Mouse (Mus musculus): Measurements from ENCODE around the gene Kcnj6. TPM values are rescaled to one million over a fixed set of nuclear protein-coding genes. Genes with fewer than 3 reads are reported as not detected.

Kcnj6 gene
- polyA plus RNA-seq, 1 experiment = not detected

DNA sequence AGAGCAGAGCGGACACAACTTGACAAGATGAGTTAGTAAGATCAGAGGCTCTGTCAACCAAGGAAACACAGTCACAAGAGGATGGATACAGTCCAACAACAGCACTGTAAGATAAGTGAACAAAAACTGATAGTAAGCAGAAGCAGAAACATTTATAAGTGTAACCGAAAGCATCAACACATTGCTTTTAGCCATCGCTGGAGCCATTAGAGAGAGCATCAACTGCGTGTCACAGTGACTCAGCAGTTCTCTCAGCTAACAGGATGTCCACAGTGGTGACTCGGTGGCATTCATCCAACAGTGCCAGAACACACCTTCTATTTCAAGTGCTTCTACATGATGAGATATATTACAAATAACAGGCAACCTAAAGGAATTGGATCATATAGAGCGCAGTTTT, 41.1 kb downstream of the Kcnj6 start:
- H3K4me3 ChIP-seq = no peak overlapping the region
- H3K36me3 ChIP-seq (ENCODE audit: control insufficient read depth, insufficient read depth) = no peaks in the 10 kb centered on the region
- H3K4me2 ChIP-seq (ENCODE audit: low read depth) = no peak overlapping the region
- no peaks in the 10 kb centered on the region for H3K27me3 ChIP-seq (ENCODE audit: control insufficient read depth, insufficient read depth, insufficient read length)
- no peak overlapping the region for H3ac ChIP-seq (ENCODE audit: control insufficient read depth, insufficient read length)
- H3K79me2 ChIP-seq (ENCODE audit: control insufficient read depth, insufficient read depth) = no peaks in the 10 kb centered on the region
- no peak for TF ChIP-seq REST (IDR thresholded peaks at IDR 0.05; ENCODE audit: insufficient read depth, insufficient read length)
- no peak for TF ChIP-seq TCF3 (IDR thresholded peaks at IDR 0.05; ENCODE audit: insufficient read length, low read depth)
- TF ChIP-seq POLR2A (IDR thresholded peaks at IDR 0.05; ENCODE audit: insufficient read length, low read depth) = no peak
- no peak for TF ChIP-seq POLR2AphosphoS2 (IDR thresholded peaks at IDR 0.05; ENCODE audit: insufficient read length, low read depth)
- TF ChIP-seq MYOG (IDR thresholded peaks at IDR 0.05; ENCODE audit: control insufficient read depth in 1 of 3, insufficient read depth in 1 of 3, insufficient read length in 2 of 3, low read depth in 2 of 3) = no peak
- TF ChIP-seq TCF12 (IDR thresholded peaks at IDR 0.05; ENCODE audit: insufficient read depth, poor library complexity, severe bottlenecking) = no peak
- no peak for TF ChIP-seq USF1 (IDR thresholded peaks at IDR 0.05; ENCODE audit: low read depth)
- no peak for TF ChIP-seq SRF (IDR thresholded peaks at IDR 0.05; ENCODE audit: control insufficient read depth, insufficient read length, low read depth)
- no peak for TF ChIP-seq MAX (IDR thresholded peaks at IDR 0.05; ENCODE audit: low read depth)
- no peak for TF ChIP-seq E2F4 (IDR thresholded peaks at IDR 0.05; ENCODE audit: insufficient read depth)
- no peak for TF ChIP-seq CEBPB (IDR thresholded peaks at IDR 0.05; ENCODE audit: insufficient read depth, poor library complexity, severe bottlenecking)
- no peak for TF ChIP-seq MYOD1 (IDR thresholded peaks at IDR 0.05; ENCODE audit: control insufficient read depth in 1 of 3, insufficient read length in 2 of 3, low read depth in 2 of 3)

DNA sequence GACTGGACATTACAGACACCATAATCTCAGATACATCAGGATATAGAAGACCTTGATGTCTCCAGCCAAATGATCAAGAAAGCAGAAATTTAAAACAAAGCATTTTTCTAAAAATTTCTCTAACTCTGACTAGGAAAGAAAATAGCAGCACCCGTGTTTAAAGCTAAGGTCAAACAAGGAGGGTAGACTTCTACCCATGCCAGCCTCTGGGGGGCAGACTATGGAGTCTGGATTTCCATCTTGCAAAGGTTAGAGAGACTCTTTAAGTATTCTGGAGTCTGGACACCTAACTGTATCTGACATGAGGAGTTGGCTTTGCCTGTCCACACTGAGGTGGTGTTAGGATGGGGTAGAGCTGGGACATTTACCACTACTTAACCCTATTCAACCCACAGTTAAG, 44.2 kb downstream of the Kcnj6 start:
- Histone ChIP-seq H3K4me2 (ENCODE audit: low read depth) (no peak overlapping the region), H3ac (ENCODE audit: control insufficient read depth, insufficient read length) (no peak overlapping the region), H3K36me3 (ENCODE audit: control insufficient read depth, insufficient read depth) (no peaks in the 10 kb centered on the region), H3K4me3 (no peak overlapping the region), H3K27me3 (ENCODE audit: control insufficient read depth, insufficient read depth, insufficient read length) (no peaks in the 10 kb centered on the region), H3K79me2 (ENCODE audit: control insufficient read depth, insufficient read depth) (no peaks in the 10 kb centered on the region)
- TF ChIP-seq POLR2A (IDR thresholded peaks at IDR 0.05; ENCODE audit: insufficient read length, low read depth) = no peak
- TF ChIP-seq SRF (IDR thresholded peaks at IDR 0.05; ENCODE audit: control insufficient read depth, insufficient read length, low read depth) = no peak
- TF ChIP-seq MYOD1 (IDR thresholded peaks at IDR 0.05; ENCODE audit: control insufficient read depth in 1 of 3, insufficient read length in 2 of 3, low read depth in 2 of 3) = no peak
- no peak for TF ChIP-seq REST (IDR thresholded peaks at IDR 0.05; ENCODE audit: insufficient read depth, insufficient read length)
- TF ChIP-seq E2F4 (IDR thresholded peaks at IDR 0.05; ENCODE audit: insufficient read depth) = no peak
- no peak for TF ChIP-seq TCF12 (IDR thresholded peaks at IDR 0.05; ENCODE audit: insufficient read depth, poor library complexity, severe bottlenecking)
- no peak for TF ChIP-seq MYOG (IDR thresholded peaks at IDR 0.05; ENCODE audit: control insufficient read depth in 1 of 3, insufficient read depth in 1 of 3, insufficient read length in 2 of 3, low read depth in 2 of 3)

DNA sequence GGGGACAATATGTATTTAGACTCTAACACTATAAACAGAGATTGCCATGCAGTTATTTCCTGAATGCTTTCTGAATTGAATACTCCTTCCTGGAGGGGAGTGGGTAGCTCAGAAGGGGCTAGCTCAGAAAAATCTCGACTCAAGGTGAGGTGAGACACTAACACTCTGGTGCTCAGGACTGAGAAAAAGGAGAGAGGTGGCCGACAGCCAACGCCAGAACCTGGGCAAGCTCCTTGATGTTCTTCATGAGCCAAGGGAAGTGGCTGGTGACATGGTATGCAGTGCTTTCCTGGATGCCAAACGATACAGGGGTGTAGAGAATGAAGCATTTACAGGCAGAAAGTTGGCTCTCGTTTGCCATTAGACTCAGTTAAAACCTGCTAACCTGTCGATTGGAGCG, 48.3 kb downstream of the Kcnj6 start:
- Histone ChIP-seq H3K4me2 (ENCODE audit: low read depth) (no peak overlapping the region), H3K4me3 (no peak overlapping the region), H3K36me3 (ENCODE audit: control insufficient read depth, insufficient read depth) (no peaks in the 10 kb centered on the region), H3ac (ENCODE audit: control insufficient read depth, insufficient read length) (no peak overlapping the region), H3K79me2 (ENCODE audit: control insufficient read depth, insufficient read depth) (no peaks in the 10 kb centered on the region), H3K27me3 (ENCODE audit: control insufficient read depth, insufficient read depth, insufficient read length) (no peaks in the 10 kb centered on the region)
- TF ChIP-seq TCF12 (IDR thresholded peaks at IDR 0.05; ENCODE audit: insufficient read depth, poor library complexity, severe bottlenecking) = no peak
- TF ChIP-seq MYOG (IDR thresholded peaks at IDR 0.05; ENCODE audit: control insufficient read depth in 1 of 3, insufficient read depth in 1 of 3, insufficient read length in 2 of 3, low read depth in 2 of 3) = no peak
- no peak for TF ChIP-seq REST (IDR thresholded peaks at IDR 0.05; ENCODE audit: insufficient read depth, insufficient read length)
- TF ChIP-seq MAX (IDR thresholded peaks at IDR 0.05; ENCODE audit: low read depth) = no peak
- no peak for TF ChIP-seq E2F4 (IDR thresholded peaks at IDR 0.05; ENCODE audit: insufficient read depth)
- no peak for TF ChIP-seq MYOD1 (IDR thresholded peaks at IDR 0.05; ENCODE audit: control insufficient read depth in 1 of 3, insufficient read length in 2 of 3, low read depth in 2 of 3)
- no peak for TF ChIP-seq POLR2A (IDR thresholded peaks at IDR 0.05; ENCODE audit: insufficient read length, low read depth)
- TF ChIP-seq USF1 (IDR thresholded peaks at IDR 0.05; ENCODE audit: low read depth) = no peak
- TF ChIP-seq SRF (IDR thresholded peaks at IDR 0.05; ENCODE audit: control insufficient read depth, insufficient read length, low read depth) = no peak
- no peak for TF ChIP-seq POLR2AphosphoS2 (IDR thresholded peaks at IDR 0.05; ENCODE audit: insufficient read length, low read depth)
- TF ChIP-seq TCF3 (IDR thresholded peaks at IDR 0.05; ENCODE audit: insufficient read length, low read depth) = no peak
- TF ChIP-seq CEBPB (IDR thresholded peaks at IDR 0.05; ENCODE audit: insufficient read depth, poor library complexity, severe bottlenecking) = no peak

DNA sequence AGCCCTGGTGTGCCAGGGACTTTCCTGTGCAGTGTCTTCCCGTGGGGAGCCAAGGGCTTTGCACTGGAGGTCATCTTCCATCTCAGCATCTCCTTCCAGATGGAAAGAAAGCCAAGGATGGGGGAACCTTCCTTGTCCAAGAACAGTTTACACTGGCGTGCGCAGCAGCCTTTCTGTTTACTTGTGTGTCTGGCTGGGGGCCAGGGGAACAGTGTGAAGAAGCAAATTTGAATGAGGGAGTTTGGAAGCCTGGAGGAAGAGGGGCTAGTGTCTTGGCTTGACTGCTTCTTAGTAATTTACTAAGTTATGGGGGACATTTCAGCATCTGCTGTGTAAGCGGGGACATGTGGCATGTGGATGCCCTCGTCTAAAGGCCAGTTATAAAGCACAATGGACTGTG, 50.7 kb downstream of the Kcnj6 start:
- no peak overlapping the region for H3K4me2 ChIP-seq (ENCODE audit: low read depth)
- TF ChIP-seq POLR2A (IDR thresholded peaks at IDR 0.05; ENCODE audit: insufficient read length, low read depth) (no peak), E2F4 (IDR thresholded peaks at IDR 0.05; ENCODE audit: insufficient read depth) (no peak), POLR2AphosphoS2 (IDR thresholded peaks at IDR 0.05; ENCODE audit: insufficient read length, low read depth) (no peak), REST (IDR thresholded peaks at IDR 0.05; ENCODE audit: insufficient read depth, insufficient read length) (no peak), TCF3 (IDR thresholded peaks at IDR 0.05; ENCODE audit: insufficient read length, low read depth) (no peak), CEBPB (IDR thresholded peaks at IDR 0.05; ENCODE audit: insufficient read depth, poor library complexity, severe bottlenecking) (no peak), MYOD1 (IDR thresholded peaks at IDR 0.05; ENCODE audit: control insufficient read depth in 1 of 3, insufficient read length in 2 of 3, low read depth in 2 of 3) (no peak), MAX (IDR thresholded peaks at IDR 0.05; ENCODE audit: low read depth) (no peak), USF1 (IDR thresholded peaks at IDR 0.05; ENCODE audit: low read depth) (no peak), TCF12 (IDR thresholded peaks at IDR 0.05; ENCODE audit: insufficient read depth, poor library complexity, severe bottlenecking) (no peak), MYOG (IDR thresholded peaks at IDR 0.05; ENCODE audit: control insufficient read depth in 1 of 3, insufficient read depth in 1 of 3, insufficient read length in 2 of 3, low read depth in 2 of 3) (no peak), SRF (IDR thresholded peaks at IDR 0.05; ENCODE audit: control insufficient read depth, insufficient read length, low read depth) (no peak)
- no peaks in the 10 kb centered on the region for H3K79me2 ChIP-seq (ENCODE audit: control insufficient read depth, insufficient read depth)
- no peak overlapping the region for H3K4me3 ChIP-seq
- H3K27me3 ChIP-seq (ENCODE audit: control insufficient read depth, insufficient read depth, insufficient read length) = no peaks in the 10 kb centered on the region
- no peaks in the 10 kb centered on the region for H3K36me3 ChIP-seq (ENCODE audit: control insufficient read depth, insufficient read depth)
- H3ac ChIP-seq (ENCODE audit: control insufficient read depth, insufficient read length) = no peak overlapping the region

Data from myocyte (in vitro differentiated cells).